Mouse (Mus musculus) lung, adult 18-20 months (tissue): ENCODE results near the gene Gatad2a.
A peak's percentile ranks its signal among the peaks of the same experiment; 100 is the strongest.
"Not testable (repeated sequence)": the region's sequence is repeated elsewhere in the genome, so short reads cannot be mapped to it uniquely, and the experiment has no call there.

ENCODE experiments used
- DNase-seq, 2 experiments: peaks; one replicate each; pipeline ENCODE4 v3.0.0; 2022; ENCODE audit warnings: mixed read lengths in 2 of 2

The Gatad2a gene

GRCm38 (mm10) chr8:69988936-69989335 is 7.2 kb downstream of the Gatad2a start:
- not testable (repeated sequence) for DNase-seq

- no peak for DNase-seq
These were observed 8.4 kb downstream of the Gatad2a start for GRCm38 (mm10) chr8:69987744-69988143.

GRCm38 (mm10) chr8:69984876-69985553 is 11.2 kb downstream of the Gatad2a start:
- DNase-seq: no peak

- no peak for DNase-seq
These were observed 17.7 kb downstream of the Gatad2a start for GRCm38 (mm10) chr8:69978456-69978855.

- DNase-seq: no peak
These were observed 21.4 kb downstream of the Gatad2a start for GRCm38 (mm10) chr8:69974806-69975205.

GRCm38 (mm10) chr8:69974194-69974614 is 22.0 kb downstream of the Gatad2a start:
- peak; percentile 95 to 96 for DNase-seq

GRCm38 (mm10) chr8:69973442-69974161 is 22.6 kb downstream of the Gatad2a start:
- peak; percentile 31 to 46 for DNase-seq

GRCm38 (mm10) chr8:69973063-69973441 is 23.1 kb downstream of the Gatad2a start:
- no peak for DNase-seq

GRCm38 (mm10) chr8:69970880-69971279 is 25.3 kb downstream of the Gatad2a start:
- DNase-seq: peak; percentile 26 to 60

- no peak for DNase-seq
These were observed 28.8 kb downstream of the Gatad2a start for GRCm38 (mm10) chr8:69967291-69967933.

- DNase-seq: no peak
These were observed 36.9 kb downstream of the Gatad2a start for GRCm38 (mm10) chr8:69959241-69959640.

- DNase-seq: no peak
These were observed 38.3 kb downstream of the Gatad2a start for GRCm38 (mm10) chr8:69957879-69958278.

- no peak for DNase-seq
These were observed 38.8 kb downstream of the Gatad2a start for GRCm38 (mm10) chr8:69957419-69957818.

- DNase-seq: no peak
These were observed 39.5 kb downstream of the Gatad2a start for GRCm38 (mm10) chr8:69956651-69957050.

GRCm38 (mm10) chr8:69954642-69955041 is 41.5 kb downstream of the Gatad2a start:
- DNase-seq: no peak

GRCm38 (mm10) chr8:69954213-69954612 is 42.0 kb downstream of the Gatad2a start:
- no peak for DNase-seq

- no peak for DNase-seq
These were observed 45.9 kb downstream of the Gatad2a start for GRCm38 (mm10) chr8:69950300-69950699.

GRCm38 (mm10) chr8:69942495-69942894 is 53.7 kb downstream of the Gatad2a start:
- DNase-seq: not testable (repeated sequence)

GRCm38 (mm10) chr8:69940386-69940785 is 55.8 kb downstream of the Gatad2a start:
- DNase-seq: no peak

- DNase-seq: peak; percentile 48 to 62
These were observed 56.6 kb downstream of the Gatad2a start for GRCm38 (mm10) chr8:69939633-69940032.

- no peak for DNase-seq
These were observed 57.8 kb downstream of the Gatad2a start for GRCm38 (mm10) chr8:69938245-69938982.

- DNase-seq: peak in 1 of 2 experiments; percentile 45
These were observed 58.7 kb downstream of the Gatad2a start for GRCm38 (mm10) chr8:69937466-69937865.
